Mouse (Mus musculus): ENCODE measurements around the gene Vti1b. TPM values are rescaled to one million over a fixed set of nuclear protein-coding genes. Genes with fewer than 3 reads are reported as not detected.

Gene Vti1b
- total RNA-seq, 1 experiment from 2014 or later: 97.2 TPM

- DNase-seq: no peak
These were observed 33.5 kb downstream of the Vti1b start for GRCm38 (mm10) chr12:79138999-79139398.

DNA sequence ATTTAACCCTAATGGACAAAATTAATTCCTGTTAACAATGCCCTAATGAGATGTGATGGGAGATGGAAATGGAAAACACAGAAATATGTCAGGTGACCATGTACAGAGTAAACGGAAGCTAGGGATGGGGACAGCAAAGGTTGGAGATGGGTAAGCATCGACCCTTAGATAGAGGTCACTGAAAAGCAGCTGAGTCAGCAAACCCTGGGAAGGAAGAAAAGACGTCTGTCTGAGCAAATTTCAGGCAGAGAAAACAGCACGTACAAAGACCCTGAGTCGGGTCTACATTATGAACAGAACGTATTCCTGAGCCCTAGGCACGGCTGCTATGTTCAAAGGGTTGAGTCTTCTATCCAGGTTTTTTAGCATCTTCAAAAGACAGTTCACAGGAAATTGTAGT, 35.5 kb downstream of the Vti1b start:
- DNase-seq: no peak

GRCm38 (mm10) chr12:79135105-79135504, 37.4 kb downstream of the Vti1b start:
- DNase-seq: no peak

- DNase-seq: no peak
These were observed 37.8 kb downstream of the Vti1b start for GRCm38 (mm10) chr12:79134676-79135075.

DNA sequence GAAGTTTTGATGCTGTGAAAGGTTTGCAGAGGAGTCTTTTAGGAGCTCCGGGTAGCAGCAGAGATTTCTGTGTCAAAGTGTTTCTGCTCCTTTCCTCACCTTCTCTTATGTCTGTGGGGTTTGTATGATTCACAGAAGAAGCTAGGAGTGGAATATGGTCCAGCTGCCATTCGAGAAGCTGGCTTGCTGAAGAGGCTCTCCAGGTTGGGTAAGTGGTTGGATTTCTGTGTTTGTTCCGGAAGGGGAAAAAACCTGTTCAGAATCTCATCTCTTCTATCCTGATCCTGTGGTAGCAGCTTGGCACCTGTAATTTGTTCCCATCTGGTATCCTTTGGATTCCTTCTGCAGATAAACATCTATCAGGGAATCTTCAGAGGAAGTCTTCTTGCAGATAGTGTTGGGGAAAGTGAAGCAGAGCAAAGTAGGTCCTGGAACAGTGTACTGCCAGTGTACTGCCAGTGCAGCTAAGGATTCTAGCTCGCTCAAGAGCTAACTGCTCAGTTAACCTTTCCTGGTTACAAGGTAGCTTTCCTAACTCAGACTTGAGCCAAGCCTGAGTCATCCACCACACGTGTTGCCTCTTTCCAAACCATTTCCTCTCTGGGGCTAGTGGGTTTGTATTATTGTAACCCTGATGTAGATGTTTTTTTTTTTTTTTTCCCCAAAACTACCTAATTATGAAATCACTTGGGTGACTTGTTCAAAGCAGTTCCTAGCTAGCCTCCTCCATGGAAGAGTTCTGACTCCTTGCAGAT, 40.6 kb downstream of the Vti1b start:
- no peak for DNase-seq

- DNase-seq: no peak
These were observed 41.2 kb downstream of the Vti1b start for GRCm38 (mm10) chr12:79131178-79131675.

DNA sequence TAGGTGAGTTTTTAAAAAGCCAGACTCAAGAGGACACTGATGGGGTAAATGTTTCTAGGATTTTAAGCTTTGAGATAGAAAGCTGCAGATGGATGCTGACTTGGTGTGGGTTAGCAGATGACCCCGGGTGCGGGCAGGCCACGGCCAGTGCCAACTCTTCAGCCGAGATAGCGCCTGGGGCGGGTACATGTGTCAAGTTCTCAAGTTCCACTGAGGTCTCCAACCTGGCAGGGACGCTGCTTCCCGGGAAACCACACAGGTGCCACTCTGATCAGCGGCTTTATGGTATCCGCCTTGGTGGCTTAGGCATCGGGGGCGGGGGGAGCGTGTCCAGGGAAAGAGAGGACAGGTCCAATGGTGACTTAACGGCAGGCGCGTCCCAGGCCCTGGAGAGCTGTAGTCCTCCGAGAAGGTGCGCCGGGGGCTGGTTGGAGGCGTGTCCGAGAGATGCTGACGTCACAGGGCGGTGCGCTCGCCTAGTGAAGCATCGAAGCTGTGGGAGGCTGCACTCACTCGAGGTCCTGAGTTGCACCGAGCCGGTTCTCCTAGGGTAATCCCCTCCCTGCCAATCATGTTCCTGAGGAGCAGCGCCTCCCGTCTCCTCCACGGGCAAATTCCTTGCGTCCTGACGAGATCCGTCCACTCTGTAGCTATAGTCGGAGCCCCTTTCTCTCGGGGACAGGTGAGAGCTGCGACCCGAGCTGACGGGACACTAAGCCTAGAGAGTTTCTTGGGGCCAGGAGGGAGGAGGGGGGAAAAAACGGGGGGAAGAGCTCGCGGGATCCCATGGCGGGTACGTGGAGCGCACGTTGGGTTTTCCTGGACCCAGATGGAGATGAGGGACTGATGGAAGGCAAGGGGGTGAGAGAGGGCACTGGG, 41.9 kb downstream of the Vti1b start, which contains the start of gene Arg2:
Gene Arg2, plus strand, starts transcription at position 479 of the 879 bp plus-strand sequence.
- peak; percentile 69 for DNase-seq

- no peak for DNase-seq
These were observed 49.6 kb downstream of the Vti1b start for GRCm38 (mm10) chr12:79122820-79123219.

- DNase-seq: no peak
These were observed 53.5 kb downstream of the Vti1b start for GRCm38 (mm10) chr12:79118991-79119390.

Other genes with a start within 250 kb of the Vti1b start
- gene Tmem229b, start 165.0 kb downstream of the Vti1b start, total RNA-seq (2021): 5.2 and 9.0 TPM in 2 replicates
- gene Plekhh1, start 143.5 kb downstream of the Vti1b start, total RNA-seq (2021): 1.8 and 2.1 TPM in 2 replicates
- gene Pigh, start 83.0 kb downstream of the Vti1b start, total RNA-seq (2021): 10.6 and 12.2 TPM in 2 replicates
- gene Arg2, start 41.9 kb downstream of the Vti1b start, total RNA-seq (2021): 0.21 TPM in 1 of 2 replicates, not detected in the other
- 28.7 and 30.6 TPM in 2 replicates for gene Rdh11, start 19.6 kb upstream of the Vti1b start, total RNA-seq (2021)
- 0.57 and 0.82 TPM in 2 replicates for gene Rdh12, start 36.2 kb upstream of the Vti1b start, total RNA-seq (2021)
- 25.3 and 30.1 TPM in 2 replicates for gene Zfyve26, start 123.6 kb upstream of the Vti1b start, total RNA-seq (2021)
- gene Rad51b, start 124.6 kb upstream of the Vti1b start, total RNA-seq (2021): 1.3 and 1.6 TPM in 2 replicates

Data from adrenal gland, postnatal 25 days (tissue).